Mouse (Mus musculus): ENCODE measurements around the gene Mob3a. TPM values are rescaled to one million over a fixed set of nuclear protein-coding genes. Genes with fewer than 3 reads are reported as not detected.

Mob3a gene
- total and polyA plus RNA-seq, 2 experiments: 3.5 to 6.1 TPM

- Histone ChIP-seq H3K27ac (replicated peaks; ENCODE audit: insufficient read depth, low read depth, low read length) (no peak overlapping the region), H3K9ac (ENCODE audit: low read depth, low read length) (no peak overlapping the region), H3K27me3 (ENCODE audit: control insufficient read depth, insufficient read depth, low read length) (no peaks in the 10 kb centered on the region), H3K79me2 (ENCODE audit: control insufficient read depth, insufficient read depth, low read length) (peaks cover 25% of the 10 kb centered on the region; the same call in 1 of the 2 replicates), H3K4me1 (ENCODE audit: control insufficient read depth, insufficient read depth, low read length) (peaks cover 10% of the 10 kb centered on the region), H3K4me3 (ENCODE audit: insufficient read depth, low read depth, low read length) (no peak overlapping the region), H3K36me3 (ENCODE audit: control insufficient read depth, insufficient read depth, low read length) (peaks cover 21% of the 10 kb centered on the region)
- WGBS: 88% methylated on average over 6 of the region's 6 CpGs
- no peak for TF ChIP-seq CTCF (IDR thresholded peaks at IDR 0.05; ENCODE audit: low read depth, low read length)
- TF ChIP-seq POLR2A (IDR thresholded peaks at IDR 0.05; ENCODE audit: extremely low read depth, insufficient read depth, low read length): no peak
- no peak for DNase-seq (ENCODE audit: extremely low read depth, low read depth, low spot score)
Measured at GRCm38 (mm10) chr10:80732611-80733101, 30.9 kb upstream of the Mob3a start.

DNA sequence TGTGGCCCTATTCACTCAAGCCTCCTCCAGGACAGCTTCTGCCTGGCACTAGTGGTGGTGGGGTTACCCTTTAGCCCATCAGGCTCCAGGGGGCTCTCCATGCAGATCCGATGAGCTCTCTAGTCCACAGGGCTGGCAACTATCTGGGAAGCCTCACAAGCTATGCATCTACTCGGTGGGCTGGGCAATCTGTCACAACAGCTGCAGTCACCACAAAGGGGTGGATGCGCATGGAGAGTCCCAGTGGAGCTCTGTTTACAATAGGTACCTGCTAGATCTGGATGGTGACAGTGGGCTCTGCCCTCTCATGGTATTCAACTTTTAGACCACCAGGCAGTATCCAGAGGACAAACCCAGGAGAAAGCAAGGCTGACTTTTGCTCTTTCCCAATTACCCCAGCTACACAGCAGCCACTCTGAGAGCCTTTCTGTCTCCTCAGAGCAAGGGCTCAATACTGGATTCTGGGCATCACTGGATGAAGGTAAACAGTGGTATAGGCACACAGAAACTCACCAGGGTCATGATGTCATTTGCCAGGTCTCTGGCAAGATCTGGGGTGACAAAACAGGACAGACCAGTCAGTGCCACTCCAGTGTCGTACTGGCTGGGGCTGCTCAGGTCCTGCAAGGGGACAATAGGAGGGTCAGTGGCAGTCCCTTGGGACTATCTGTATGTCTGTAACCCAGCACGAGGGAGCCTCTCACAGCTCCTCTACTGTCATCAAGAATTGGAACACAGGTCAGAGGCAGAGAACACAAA lies 25.8 kb upstream of the Mob3a start:
- H3K9ac ChIP-seq (ENCODE audit: low read depth, low read length): no peak overlapping the region
- no peak for DNase-seq (ENCODE audit: extremely low read depth, low read depth, low spot score)
- no peak overlapping the region for H3K27ac ChIP-seq (replicated peaks; ENCODE audit: insufficient read depth, low read depth, low read length)
- 88% methylated on average over 5 of the region's 5 CpGs for WGBS
- H3K36me3 ChIP-seq (ENCODE audit: control insufficient read depth, insufficient read depth, low read length): peaks cover 38% of the 10 kb centered on the region
- no peaks in the 10 kb centered on the region for H3K27me3 ChIP-seq (ENCODE audit: control insufficient read depth, insufficient read depth, low read length)
- no peak for TF ChIP-seq POLR2A (IDR thresholded peaks at IDR 0.05; ENCODE audit: extremely low read depth, insufficient read depth, low read length)
- TF ChIP-seq CTCF (IDR thresholded peaks at IDR 0.05; ENCODE audit: low read depth, low read length): no peak
- no peak overlapping the region for H3K4me3 ChIP-seq (ENCODE audit: insufficient read depth, low read depth, low read length)
- H3K79me2 ChIP-seq (ENCODE audit: control insufficient read depth, insufficient read depth, low read length): no peaks in the 10 kb centered on the region
- H3K4me1 ChIP-seq (ENCODE audit: control insufficient read depth, insufficient read depth, low read length): no peaks in the 10 kb centered on the region

GRCm38 (mm10) chr10:80717281-80717680 lies 15.5 kb upstream of the Mob3a start:
- Histone ChIP-seq H3K27ac (replicated peaks; ENCODE audit: insufficient read depth, low read depth, low read length) (no peak overlapping the region), H3K79me2 (ENCODE audit: control insufficient read depth, insufficient read depth, low read length) (no peaks in the 10 kb centered on the region), H3K36me3 (ENCODE audit: control insufficient read depth, insufficient read depth, low read length) (peaks cover 26% of the 10 kb centered on the region), H3K27me3 (ENCODE audit: control insufficient read depth, insufficient read depth, low read length) (no peaks in the 10 kb centered on the region), H3K9ac (ENCODE audit: low read depth, low read length) (no peak overlapping the region), H3K4me1 (ENCODE audit: control insufficient read depth, insufficient read depth, low read length) (no peaks in the 10 kb centered on the region), H3K4me3 (ENCODE audit: insufficient read depth, low read depth, low read length) (no peak overlapping the region)
- WGBS: 66% methylated on average over 1 of the region's 1 CpGs
- TF ChIP-seq POLR2A (IDR thresholded peaks at IDR 0.05; ENCODE audit: extremely low read depth, insufficient read depth, low read length) (no peak), CTCF (IDR thresholded peaks at IDR 0.05; ENCODE audit: low read depth, low read length) (no peak)
- no peak for DNase-seq (ENCODE audit: extremely low read depth, low read depth, low spot score)

DNA sequence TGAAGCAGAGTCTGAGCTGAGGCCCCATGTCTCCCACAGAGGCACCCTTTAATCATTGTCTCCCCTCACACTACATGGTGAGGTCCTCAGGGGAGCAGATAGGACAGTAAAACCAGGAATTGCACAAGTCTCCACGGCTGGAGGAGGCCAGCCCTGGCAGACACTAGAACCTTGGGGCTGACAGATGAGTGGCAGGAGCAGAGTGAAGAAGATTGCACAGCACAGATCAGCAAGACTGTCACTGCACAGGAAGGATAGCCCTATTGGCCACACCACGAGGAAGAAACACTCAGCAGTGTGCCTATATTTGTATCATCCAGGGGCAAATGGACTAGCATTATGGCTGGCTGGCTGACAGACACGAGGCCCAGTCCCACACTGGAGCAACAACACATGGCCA lies 9.1 kb upstream of the Mob3a start:
- no peak overlapping the region for H3K9ac ChIP-seq (ENCODE audit: low read depth, low read length)
- no peak overlapping the region for H3K27ac ChIP-seq (replicated peaks; ENCODE audit: insufficient read depth, low read depth, low read length)
- no peaks in the 10 kb centered on the region for H3K27me3 ChIP-seq (ENCODE audit: control insufficient read depth, insufficient read depth, low read length)
- no peak for DNase-seq (ENCODE audit: extremely low read depth, low read depth, low spot score)
- no peaks in the 10 kb centered on the region for H3K79me2 ChIP-seq (ENCODE audit: control insufficient read depth, insufficient read depth, low read length)
- H3K36me3 ChIP-seq (ENCODE audit: control insufficient read depth, insufficient read depth, low read length): peaks cover 30% of the 10 kb centered on the region
- no peak overlapping the region for H3K4me3 ChIP-seq (ENCODE audit: insufficient read depth, low read depth, low read length)
- WGBS: 63% methylated on average over 3 of the region's 3 CpGs
- no peaks in the 10 kb centered on the region for H3K4me1 ChIP-seq (ENCODE audit: control insufficient read depth, insufficient read depth, low read length)
- TF ChIP-seq CTCF (IDR thresholded peaks at IDR 0.05; ENCODE audit: low read depth, low read length) (no peak), POLR2A (IDR thresholded peaks at IDR 0.05; ENCODE audit: extremely low read depth, insufficient read depth, low read length) (no peak)

DNA sequence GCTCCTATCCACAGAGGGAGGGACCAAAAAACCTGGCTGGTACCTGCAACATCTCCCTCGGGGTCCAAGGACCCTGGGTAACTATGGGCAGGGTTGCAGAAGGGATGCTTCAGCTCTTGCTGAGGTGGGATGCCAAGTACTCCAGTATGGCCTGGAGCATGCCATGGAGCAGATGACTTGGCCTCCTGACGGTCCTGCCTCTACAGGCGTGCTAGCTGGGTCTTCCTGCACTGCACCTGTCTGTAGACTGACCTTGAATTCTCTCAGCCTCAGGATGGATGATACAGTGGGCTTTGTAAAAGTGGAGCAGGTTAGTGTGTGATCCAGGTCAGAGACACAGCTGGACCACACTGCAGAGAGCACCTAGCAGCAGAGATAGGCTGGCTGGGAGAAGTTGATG lies 3.7 kb upstream of the Mob3a start:
- H3K36me3 ChIP-seq (ENCODE audit: control insufficient read depth, insufficient read depth, low read length): peaks cover 13% of the 10 kb centered on the region; the same call in 1 of the 2 replicates
- H3K27ac ChIP-seq (replicated peaks; ENCODE audit: insufficient read depth, low read depth, low read length): no peak overlapping the region
- H3K79me2 ChIP-seq (ENCODE audit: control insufficient read depth, insufficient read depth, low read length): no peaks in the 10 kb centered on the region
- 80% methylated on average over 3 of the region's 3 CpGs for WGBS
- H3K4me1 ChIP-seq (ENCODE audit: control insufficient read depth, insufficient read depth, low read length): peaks cover 9% of the 10 kb centered on the region
- no peak overlapping the region for H3K4me3 ChIP-seq (ENCODE audit: insufficient read depth, low read depth, low read length)
- H3K27me3 ChIP-seq (ENCODE audit: control insufficient read depth, insufficient read depth, low read length): no peaks in the 10 kb centered on the region
- no peak for DNase-seq (ENCODE audit: extremely low read depth, low read depth, low spot score)
- TF ChIP-seq CTCF (IDR thresholded peaks at IDR 0.05; ENCODE audit: low read depth, low read length): no peak
- TF ChIP-seq POLR2A (IDR thresholded peaks at IDR 0.05; ENCODE audit: extremely low read depth, insufficient read depth, low read length): no peak
- H3K9ac ChIP-seq (ENCODE audit: low read depth, low read length): no peak overlapping the region

GRCm38 (mm10) chr10:80705033-80705432 lies 3.3 kb upstream of the Mob3a start:
- 67% methylated on average over 3 of the region's 3 CpGs for WGBS
- H3K4me3 ChIP-seq (ENCODE audit: insufficient read depth, low read depth, low read length): no peak overlapping the region
- H3K79me2 ChIP-seq (ENCODE audit: control insufficient read depth, insufficient read depth, low read length): peaks cover under 1% of the 10 kb centered on the region; the same call in 1 of the 2 replicates
- H3K36me3 ChIP-seq (ENCODE audit: control insufficient read depth, insufficient read depth, low read length): peaks cover 13% of the 10 kb centered on the region; the same call in 1 of the 2 replicates
- H3K4me1 ChIP-seq (ENCODE audit: control insufficient read depth, insufficient read depth, low read length): peaks cover 9% of the 10 kb centered on the region
- H3K27ac ChIP-seq (replicated peaks; ENCODE audit: insufficient read depth, low read depth, low read length): no peak overlapping the region
- H3K9ac ChIP-seq (ENCODE audit: low read depth, low read length): no peak overlapping the region
- TF ChIP-seq POLR2A (IDR thresholded peaks at IDR 0.05; ENCODE audit: extremely low read depth, insufficient read depth, low read length) (no peak), CTCF (IDR thresholded peaks at IDR 0.05; ENCODE audit: low read depth, low read length) (no peak)
- no peak for DNase-seq (ENCODE audit: extremely low read depth, low read depth, low spot score)
- H3K27me3 ChIP-seq (ENCODE audit: control insufficient read depth, insufficient read depth, low read length): no peaks in the 10 kb centered on the region
